Mouse (Mus musculus): ENCODE measurements around the gene Capzb. TPM values are rescaled to one million over a fixed set of nuclear protein-coding genes. Genes with fewer than 3 reads are reported as not detected.

The Capzb gene
- total RNA-seq, 2 experiments from 2014 or later: 418 to 433 TPM

DNA sequence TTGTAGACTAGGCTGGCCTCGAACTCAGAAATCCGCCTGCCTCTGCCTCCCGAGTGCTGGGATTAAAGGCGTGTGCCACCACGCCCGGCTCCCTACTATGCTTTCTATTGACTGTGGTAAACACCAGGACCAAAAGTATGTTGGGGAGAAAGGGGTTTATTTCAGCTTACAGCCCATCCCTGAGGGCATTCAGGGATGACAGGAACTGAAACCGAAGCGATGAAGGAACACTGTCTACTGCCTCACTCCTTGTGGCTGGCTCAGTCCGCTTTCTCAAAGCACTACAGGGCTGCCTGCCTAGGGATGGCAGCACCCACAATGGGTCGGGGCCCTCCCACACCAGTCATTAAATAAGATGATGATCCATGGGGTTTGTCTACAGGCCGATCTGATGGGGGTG, 14.3 kb upstream of the Capzb start:
- intact Hi-C loops (cut with DNase I): no loop called here

DNA sequence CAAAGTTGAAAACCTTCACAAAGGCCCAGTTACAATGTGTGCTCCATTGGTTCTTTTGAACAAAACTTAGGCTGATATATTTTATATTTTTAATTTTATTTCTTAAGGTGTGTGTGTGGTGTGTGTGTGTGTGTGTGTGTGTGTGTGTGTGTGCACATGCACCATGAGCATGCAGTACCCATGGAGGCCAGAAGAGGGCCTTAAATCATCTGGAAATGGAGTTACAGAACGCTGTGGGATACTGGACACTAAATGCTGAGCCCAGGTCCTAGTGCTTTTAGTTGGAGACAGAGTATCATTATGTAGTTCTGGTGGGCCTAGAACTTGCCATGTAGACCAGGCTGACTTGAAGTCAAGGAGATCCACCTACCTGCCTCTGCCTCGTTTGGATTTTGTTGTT, 13.5 kb upstream of the Capzb start:
- DNase-seq: no peak
- intact Hi-C loops (cut with DNase I): no loop called here

More for the DNA sequence above, 14.3 kb upstream of the Capzb start:
- no peak for DNase-seq

DNA sequence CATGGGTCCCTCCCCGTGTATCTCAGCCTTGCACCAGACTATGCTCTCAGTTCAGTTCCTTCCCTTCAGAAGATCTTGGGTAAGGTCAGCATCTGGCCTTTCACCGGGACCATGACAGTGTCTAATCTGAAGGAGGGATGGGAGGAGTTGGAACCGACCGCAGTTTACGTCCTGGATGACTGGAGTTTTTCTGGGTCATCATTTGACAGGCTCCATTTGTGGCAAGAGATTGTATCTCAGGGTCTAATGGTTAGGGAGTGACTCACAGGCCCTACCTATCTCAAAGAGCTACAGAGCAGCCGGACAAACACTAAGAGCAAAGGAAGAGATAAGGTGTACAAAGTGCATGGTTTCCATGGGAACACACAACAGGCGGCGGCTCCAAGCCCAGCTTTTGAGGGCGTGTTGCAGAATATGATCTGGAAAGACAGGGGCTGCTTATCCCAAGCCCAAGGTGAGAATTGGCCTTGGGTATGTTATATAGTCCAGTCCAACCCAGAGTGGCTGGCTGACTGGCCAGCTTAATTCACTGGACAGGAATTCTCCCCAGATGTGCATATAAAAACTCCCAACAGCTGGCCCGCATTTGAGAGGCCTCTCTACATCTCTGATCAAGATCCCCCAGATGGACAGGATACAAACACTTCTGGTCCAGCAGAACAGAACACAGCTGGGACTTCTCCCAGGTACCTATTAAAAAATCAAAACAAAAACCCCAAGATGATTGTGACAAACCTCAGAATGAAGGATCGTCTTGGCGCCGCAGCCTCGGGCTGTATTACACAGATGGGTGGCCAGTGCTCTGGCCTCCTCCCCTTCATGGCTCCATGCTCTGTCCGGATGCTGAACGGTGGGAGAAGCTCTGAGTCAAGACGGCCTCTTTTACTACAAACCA, 12.7 kb upstream of the Capzb start:
- intact Hi-C loops (cut with DNase I): loop anchor here (5.0 kb wide), 1 partner anchor 93 kb away; no protein-coding TSS in a partner anchor
- DNase-seq: peak in 1 of 2 experiments; percentile 43

DNA sequence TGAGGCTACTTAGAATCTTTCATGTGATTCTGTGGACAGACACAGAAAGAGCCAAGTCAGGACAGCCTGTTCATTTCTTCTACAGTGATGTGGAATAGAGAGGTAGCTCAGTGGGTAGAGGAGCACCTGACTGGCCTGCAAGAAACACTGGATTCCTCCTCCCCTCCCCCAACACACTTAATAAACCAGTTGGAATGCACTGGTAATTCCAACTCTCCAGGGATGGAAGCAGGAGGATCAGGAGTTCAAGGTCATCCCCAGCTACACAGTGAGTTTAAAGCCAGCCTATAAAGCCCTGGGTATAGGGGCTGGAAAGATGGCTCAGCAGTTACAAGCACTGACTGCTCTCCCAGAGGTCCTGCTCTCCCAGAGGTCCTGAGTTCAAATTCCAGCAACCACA, 10.2 kb upstream of the Capzb start:
- intact Hi-C loops (cut with DNase I): loop anchor here (5.0 kb wide), 1 partner anchor 95 kb away; no protein-coding TSS in a partner anchor
- no peak for DNase-seq

DNA sequence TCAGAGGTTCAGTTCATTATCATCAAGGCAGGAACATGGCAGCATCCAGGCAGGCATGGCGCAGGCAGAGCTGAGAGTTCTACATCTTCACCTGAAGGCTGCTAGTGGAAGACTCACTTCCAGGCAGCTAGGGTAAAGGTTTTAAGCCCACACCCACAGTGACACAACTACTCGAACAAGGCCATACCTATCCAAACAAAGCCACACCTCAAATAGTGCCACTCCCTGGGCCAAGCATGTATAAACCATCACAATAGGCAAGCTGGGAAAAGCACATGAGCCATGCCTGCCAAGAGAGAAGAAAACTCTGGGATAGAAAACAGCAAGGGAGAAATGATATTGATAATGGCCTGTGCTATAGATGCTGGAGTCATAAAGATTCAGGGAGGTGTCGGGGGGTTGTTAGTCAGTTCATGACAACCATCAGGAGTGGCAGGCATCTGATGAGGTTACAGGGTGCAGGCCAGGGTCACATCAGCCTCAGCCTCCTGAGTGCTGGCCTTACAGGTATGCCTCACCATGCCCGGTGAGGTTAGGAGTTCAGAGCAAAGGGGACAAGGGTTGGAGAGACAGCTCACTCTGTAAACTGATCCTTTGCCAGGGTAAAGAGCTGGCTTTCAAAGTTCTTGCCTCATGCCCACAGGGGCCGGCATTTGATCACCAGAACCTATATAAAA, 6.8 kb upstream of the Capzb start:
- intact Hi-C loops (cut with DNase I): no loop called here
- no peak for DNase-seq

DNA sequence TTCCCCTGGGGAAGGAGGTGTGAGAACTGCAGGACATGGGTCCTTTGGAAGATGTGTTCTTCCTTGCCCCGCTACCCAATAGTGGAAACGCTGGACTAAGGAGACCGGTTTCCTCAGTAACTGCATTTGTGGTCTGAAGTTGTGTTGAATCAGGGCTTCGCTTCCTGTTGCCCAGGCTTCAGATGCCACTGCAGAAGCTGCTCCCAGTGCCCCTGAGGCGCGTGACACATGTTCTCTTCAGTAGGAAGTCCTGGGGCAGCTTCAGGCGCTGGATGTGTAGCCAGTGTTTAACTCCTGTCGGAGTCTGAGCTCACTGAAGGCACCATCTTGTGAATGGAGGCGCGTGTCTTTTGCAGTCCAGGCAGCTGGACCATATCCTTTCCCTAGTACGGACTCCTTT, 4.8 kb upstream of the Capzb start:
- intact Hi-C loops (cut with DNase I): no loop called here
- DNase-seq: peak in 1 of 2 experiments; percentile 16

DNA sequence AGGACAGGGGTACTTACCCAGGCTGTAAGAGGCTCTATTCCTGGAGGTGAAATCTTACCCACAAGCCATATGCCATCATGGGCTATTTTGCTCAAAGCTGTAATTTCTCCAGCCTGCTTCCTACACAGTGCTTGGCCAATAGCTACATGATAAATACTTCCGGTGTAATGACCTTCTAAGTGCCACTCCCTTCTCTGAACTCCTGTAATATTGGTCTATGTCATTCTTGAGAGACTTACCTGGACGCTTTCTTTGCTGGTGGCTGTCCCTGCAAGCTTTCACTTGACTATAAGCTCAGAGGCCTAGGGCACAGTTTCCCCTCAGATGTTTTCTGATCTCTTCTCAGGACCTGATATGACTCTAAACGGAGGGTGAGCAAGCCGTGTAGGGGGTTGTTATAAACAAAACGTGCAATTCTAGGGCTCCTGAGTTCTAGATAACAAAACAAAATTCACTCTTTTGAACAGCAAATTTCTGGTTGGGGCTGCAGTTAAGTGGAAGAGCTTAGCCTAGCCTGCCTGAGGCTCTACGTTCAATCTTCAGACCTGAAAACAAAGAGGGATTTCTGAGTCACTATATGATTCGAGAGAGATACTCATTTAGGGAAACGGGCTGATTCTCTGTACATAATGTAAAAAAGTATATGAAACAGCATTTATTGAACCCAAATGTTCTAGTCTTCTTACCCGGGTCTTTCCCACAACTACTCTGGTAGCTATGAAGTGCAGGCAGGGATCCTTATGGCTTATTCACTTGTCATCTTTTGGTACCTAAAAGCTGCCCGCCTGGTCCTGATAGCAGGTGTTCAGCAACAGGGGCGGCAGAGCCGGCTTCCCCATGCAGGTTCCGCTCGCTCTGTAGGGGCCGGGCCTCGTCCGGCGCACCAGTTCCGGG, 847 bp upstream of the Capzb start:
- no peak for DNase-seq
- intact Hi-C loops (cut with DNase I): loop anchor here (2.0 to 5.0 kb wide), 3 partner anchors 17 to 100 kb away; partner anchors contain the start of genes Minos1 and Nbl1

DNA sequence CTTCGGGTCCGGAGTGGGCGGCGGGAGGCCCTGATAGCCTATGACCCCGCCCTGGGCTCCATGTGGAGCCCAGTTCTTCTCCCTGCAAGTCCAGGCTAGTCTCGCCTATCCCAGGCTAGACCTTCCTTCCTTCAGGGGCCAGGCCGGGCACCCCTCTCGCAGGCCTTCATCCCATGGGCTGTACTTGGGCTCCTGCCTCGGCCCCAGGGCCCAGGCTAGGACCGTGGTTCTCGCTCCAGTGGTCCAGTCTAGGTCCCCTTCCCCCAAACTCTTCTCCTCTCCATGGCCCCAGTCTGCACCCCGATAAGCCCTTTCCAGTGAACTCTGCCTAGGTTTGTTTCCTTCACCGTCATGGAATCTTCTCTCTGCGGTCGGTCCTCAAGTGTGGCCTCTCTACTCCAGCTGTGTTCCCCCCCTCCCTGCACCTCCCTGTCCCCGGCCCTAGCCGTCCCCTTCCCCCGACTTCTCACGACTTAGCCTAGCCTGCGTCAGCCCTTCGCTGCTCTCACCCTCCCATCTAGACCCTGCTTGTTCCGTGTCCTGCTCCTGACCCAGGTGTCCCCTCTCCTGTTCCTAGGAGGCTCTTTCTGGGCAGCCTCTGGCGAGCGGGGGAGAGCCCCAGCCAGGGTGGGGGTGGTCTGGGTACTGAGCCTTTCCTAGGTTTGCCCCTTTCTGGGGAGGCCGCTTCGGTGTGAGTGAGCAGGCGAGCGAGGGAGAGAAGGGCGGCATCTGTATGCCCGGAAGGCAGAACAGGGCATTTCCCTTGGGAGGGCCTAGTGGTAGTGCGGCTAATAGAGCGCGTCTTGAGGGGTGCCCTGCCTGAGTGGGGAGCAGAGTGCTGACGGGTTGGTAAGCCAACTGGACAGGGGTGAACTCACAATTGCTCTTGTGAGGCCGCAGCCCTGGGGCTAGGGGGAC, 736 bp downstream of the Capzb start:
- DNase-seq: no peak
- intact Hi-C loops (cut with DNase I): loop anchor here (2.0 to 5.0 kb wide), 3 partner anchors 15 to 101 kb away; partner anchors contain the start of genes Minos1 and Nbl1

DNA sequence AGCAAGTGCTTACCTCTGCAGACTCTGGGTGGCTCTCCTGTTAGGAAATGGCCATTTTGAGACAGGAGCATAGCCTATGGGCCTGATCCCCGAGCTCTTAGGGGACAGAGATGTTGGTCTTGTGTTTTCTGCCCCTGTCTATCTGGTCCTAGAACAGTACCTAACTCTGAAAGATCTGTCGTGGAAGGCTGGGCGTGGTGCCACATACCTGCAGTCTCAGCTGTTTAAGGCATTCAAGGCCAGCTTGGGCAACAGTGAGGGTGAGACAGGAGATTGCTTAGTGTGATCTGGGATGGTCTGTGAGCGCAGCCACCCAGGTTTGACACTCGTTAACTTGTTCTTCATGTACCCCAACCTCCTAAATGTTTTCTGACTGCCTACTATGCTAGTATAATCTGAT, 2.4 kb downstream of the Capzb start:
- intact Hi-C loops (cut with DNase I): no loop called here
- no peak for DNase-seq

DNA sequence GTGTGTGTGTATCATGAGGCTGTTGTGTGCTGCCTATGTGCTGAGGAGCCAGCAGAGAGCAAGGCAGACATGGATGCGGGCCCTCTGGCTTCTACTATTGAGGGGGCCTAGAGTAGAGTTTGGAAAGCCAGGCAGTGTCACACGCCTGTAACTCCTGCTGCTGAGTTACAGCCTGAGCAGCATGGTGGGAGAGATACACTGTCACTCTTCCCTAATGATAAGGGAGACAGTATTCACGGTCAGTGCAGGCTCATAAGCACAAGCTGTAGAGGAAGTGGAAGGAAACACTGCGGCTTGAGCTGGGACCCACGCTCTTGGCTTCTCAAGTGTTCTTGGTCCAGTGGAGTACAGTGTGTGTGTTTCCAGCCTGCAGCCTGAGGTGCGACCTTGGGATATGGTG, 3.8 kb downstream of the Capzb start:
- intact Hi-C loops (cut with DNase I): no loop called here
- no peak for DNase-seq

DNA sequence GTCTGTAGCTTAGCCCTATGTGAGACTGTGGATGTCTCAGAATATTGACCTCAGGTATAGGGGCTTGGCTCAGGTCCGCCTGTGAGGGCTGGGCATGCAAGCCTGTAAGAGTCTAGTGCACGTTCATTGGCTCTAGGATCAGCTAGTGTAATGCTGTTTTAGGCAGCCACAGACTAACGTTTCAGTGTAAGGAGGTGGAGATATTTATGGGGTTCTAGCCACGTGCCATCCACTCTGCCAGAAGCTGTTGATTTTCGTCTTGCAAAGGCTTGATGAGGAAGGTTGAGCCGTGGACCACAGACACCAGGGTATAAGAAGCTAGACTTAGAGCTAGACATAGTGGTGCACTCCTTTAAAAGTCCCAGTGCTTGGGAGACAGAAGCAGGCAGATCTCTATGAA, 4.2 kb downstream of the Capzb start:
- DNase-seq: no peak
- intact Hi-C loops (cut with DNase I): no loop called here

DNA sequence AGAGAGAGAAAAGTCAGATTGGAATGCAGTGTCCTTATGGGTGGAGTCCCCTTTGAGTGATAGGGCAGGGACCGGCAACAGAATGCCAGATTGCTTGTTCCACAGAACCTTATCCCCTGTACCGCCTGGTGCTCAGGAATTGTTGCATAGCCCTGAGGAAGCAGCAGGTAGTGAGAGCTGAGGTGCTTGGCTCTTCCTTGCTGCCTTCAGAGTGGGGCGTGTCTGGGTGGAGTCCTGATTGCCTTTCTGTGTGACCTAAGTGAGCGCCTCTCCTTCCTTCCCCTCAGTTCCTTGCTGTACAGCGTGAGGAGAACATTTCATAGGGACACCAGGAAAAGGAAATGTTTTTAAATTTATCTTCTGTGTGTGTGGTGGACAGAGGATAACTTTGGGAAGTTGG, 4.8 kb downstream of the Capzb start:
- no peak for DNase-seq
- intact Hi-C loops (cut with DNase I): no loop called here

DNA sequence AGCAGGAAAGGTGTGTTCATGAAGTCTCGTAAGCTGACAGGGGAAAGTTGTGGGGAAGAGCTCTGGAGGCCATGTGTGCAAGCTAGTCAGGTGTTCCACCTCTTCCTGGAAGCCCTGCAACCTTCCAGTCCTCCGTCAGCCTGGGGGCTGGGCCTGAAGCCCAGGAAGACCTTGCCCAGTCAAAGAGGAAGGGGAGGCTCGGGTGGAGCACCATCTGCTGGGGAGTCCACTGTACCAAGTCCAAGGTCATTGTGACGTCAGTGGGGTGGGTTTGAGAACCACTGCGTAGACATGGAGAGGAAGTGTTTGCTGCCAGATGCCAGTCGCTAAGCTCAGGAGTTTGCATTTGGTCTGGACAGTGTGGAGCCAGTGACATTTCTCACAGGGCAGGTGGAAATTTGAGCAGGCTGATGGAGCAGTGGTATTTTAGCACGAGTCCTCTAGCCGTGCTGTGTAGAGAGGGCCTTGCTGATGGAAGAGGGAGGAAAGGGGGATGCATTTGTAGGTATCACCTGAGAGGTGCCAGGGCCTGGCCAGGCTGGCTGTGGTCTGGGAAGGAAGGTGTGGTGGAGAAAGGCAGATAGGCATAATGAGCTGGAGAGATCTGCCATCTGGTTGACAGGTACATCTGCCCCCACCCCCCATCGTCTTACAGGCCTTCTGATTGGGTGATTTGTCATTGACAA, 5.4 kb downstream of the Capzb start:
- peak; percentile 52 to 64 for DNase-seq
- intact Hi-C loops (cut with DNase I): no loop called here

DNA sequence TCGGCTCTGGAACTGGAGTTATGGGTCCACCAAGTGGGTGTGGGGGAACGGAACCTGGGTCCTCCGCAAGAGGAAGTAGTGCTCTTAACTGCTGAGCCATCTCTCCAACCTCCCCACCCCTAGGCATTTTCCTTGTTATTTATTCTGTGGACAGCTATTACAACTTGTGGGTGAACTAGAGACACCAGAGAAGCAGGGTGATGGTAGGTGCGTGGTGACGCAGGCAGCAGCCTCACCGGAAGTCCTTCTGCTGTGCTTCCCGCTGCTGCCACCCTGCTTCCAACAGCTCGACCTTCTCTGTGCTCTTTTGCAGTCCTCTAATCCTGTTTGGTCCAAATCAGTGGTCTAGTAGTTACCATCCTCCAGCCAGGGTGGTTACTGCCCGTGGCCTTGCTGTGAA, 6.4 kb downstream of the Capzb start:
- no peak for DNase-seq
- intact Hi-C loops (cut with DNase I): no loop called here

DNA sequence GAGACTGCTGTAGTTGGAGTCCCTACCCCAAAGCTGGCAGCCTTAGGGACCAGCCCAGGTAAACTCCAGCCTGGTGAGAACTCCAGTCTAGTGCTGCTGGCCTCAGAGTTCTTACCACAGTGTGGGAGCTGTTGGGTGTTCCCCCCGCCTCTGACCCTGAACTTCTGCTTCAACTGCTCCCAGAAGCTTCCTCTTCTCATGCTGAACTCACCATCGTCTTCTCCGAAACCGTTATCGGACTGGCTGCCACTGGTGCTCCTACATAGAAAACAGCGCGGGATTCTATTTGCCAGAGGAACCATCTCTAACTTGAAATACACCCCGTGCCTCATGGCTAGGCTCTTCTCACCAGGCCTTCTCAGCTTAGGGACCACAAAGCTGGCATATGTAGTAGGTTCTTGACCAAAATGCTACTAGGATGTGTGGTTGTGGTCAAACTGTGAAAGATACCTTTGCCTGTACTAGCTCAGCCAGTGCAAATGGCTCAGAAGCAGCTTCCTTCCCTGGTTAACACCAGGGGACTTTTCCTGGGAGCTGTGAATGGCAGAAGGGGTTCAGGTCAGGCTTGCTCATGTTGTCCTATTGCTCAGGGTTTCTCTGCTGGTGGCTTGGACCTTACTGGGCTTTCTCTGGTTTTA, 7.1 kb downstream of the Capzb start:
- no peak for DNase-seq
- intact Hi-C loops (cut with DNase I): no loop called here

DNA sequence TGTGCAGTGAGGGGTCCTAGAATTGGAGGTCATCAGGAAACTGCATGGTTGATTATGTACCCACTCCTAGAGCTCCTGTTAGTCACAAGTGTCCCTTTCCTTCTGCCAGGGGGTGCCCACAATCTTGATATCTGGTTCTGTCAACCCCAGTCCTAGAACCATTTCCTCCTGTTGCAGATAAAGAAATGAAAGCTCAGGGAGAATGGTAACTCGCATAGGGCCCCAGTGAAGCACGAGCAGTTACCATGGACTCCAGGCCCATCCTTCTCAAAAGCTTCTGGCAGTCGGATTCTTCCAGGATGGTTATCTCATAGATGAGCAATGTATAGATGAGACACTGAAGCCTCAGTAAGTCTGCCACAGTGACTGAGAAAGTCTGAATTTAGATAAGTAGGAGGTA, 8.2 kb downstream of the Capzb start:
- no peak for DNase-seq
- intact Hi-C loops (cut with DNase I): no loop called here

DNA sequence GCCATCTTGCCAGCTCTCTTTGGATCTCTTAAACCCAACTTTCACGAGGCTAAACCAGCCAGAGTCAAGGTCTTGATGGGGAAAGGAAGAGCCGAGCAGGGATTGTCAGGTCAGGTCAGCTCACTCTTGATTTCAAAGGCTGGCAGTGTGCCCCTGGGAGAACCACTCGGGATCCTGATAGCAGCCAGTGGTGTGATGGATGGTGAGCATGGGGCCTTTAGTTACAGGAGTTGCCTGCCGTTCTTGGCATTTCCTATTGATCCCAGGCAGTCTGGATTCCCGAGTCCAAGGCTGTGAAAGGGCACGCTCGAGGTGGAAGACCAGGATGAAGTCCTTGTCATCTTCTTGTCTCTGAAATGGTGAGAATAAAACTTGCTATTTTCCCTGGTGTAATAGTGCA, 9.9 kb downstream of the Capzb start:
- intact Hi-C loops (cut with DNase I): no loop called here
- no peak for DNase-seq

DNA sequence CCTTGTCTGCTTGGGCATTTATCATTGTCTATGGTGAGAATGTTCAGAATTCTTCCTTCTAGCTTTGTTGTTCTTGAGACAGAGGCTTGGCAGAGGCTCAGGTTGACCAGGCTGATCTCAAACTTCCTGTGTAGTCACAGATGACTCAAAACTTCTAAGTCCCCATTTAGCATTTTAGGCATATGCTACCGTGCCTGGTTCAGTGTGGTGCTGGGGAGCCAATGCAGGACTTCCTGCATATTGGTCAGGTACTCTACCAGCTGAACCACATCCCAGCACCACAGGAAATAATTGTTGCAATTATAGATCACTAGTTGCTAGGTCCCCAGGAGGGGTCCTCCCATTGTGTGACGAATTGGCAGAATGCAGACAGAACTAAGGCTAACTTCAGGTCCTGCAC, 10.7 kb downstream of the Capzb start:
- intact Hi-C loops (cut with DNase I): no loop called here
- no peak for DNase-seq
